Mouse (Mus musculus) embryonic facial prominence, embryonic 12.5 days (tissue): Measurements from ENCODE around the gene Chrdl2. TPM values are rescaled to one million over a fixed set of nuclear protein-coding genes. Genes with fewer than 3 reads are reported as not detected.
"Not testable (repeated sequence)": the region's sequence is repeated elsewhere in the genome, so short reads cannot be mapped to it uniquely, and the experiment has no call there.

Experiments used
- ATAC-seq: fragments of 200-750 bp; cut with Nextera tagmentation; 2 replicates; pipeline ENCODE4 v1.8.0; 2017; ENCODE audit not compliant: insufficient number of reproducible peaks, insufficient read depth, low FRiP score, low TSS enrichment
- H3K27ac ChIP-seq: fragments of 300-500 bp; sonication (generic); 2 replicates; pipeline ENCODE4 v1.5.1; 2016; ENCODE audit warnings: mild to moderate bottlenecking
- H3K27me3 ChIP-seq: fragments of 300-500 bp; sonication (generic); 2 replicates; pipeline ENCODE4 v1.6.1; 2016; ENCODE audit warnings: mild to moderate bottlenecking, moderate library complexity
- H3K36me3 ChIP-seq: fragments of 300-500 bp; sonication (generic); 2 replicates; pipeline ENCODE4 v1.6.1; 2016; ENCODE audit warnings: mild to moderate bottlenecking
- H3K4me1 ChIP-seq: fragments of 300-500 bp; sonication (generic); 2 replicates; pipeline ENCODE4 v1.6.1; 2016
- H3K4me2 ChIP-seq: fragments of 300-500 bp; sonication (generic); replicated peaks from 2 replicates; pipeline ENCODE4 v1.6.1; 2016; ENCODE audit warnings: mild to moderate bottlenecking, moderate library complexity
- H3K4me3 ChIP-seq: fragments of 300-500 bp; sonication (generic); 2 replicates; pipeline ENCODE4 v1.5.1; 2016; ENCODE audit warnings: mild to moderate bottlenecking
- H3K9ac ChIP-seq: fragments of 300-500 bp; sonication (generic); 2 replicates; pipeline ENCODE4 v1.6.1; 2016; ENCODE audit warnings: mild to moderate bottlenecking, moderate library complexity
- H3K9me3 ChIP-seq: fragments of 300-500 bp; sonication (generic); 2 replicates; pipeline ENCODE4 v1.6.1; 2016; ENCODE audit warnings: mild to moderate bottlenecking, moderate library complexity
- WGBS: fragments of 180-500 bp; shearing (Covaris S2); methylation state at CpG from one replicate; pipeline ENCODE4 v1.1.7; 2016; 5-methylcytosine and 5-hydroxymethylcytosine counted together
- polyA plus RNA-seq: library from polyadenylated mRNA; unstranded; fragments of >200 nt; fragmentation: Nextera tagmentation; extraction: Ambion mirVana; gene quantifications from 2 replicates; pipeline ENCODE4 v1.2.1, GENCODE M21; 2016

Gene Chrdl2
- polyA plus RNA-seq, result 1.2 and 1.7 TPM in 2 replicates

GRCm38 (mm10) chr7:100005790-100006189 lies at the start of gene Chrdl2:
Gene Chrdl2 (plus strand): TSS chr7:100006172.
- peak; percentile 81 for ATAC-seq
- no peak within 1 kb of the TSS for H3K27ac ChIP-seq
- peaks cover 16% of the 10 kb centered on the region for H3K4me1 ChIP-seq
- H3K9me3 ChIP-seq, result no peaks in the 10 kb centered on the region
- H3K9ac ChIP-seq, result peak within 1 kb of the TSS; percentile 55
- peak within 1 kb of the TSS; percentile 50 for H3K4me3 ChIP-seq
- under 1% methylated on average over 39 of the region's 44 CpGs for WGBS
- H3K36me3 ChIP-seq, result no peaks in the 10 kb centered on the region
- peaks cover 62% of the 10 kb centered on the region for H3K27me3 ChIP-seq
- peak within 1 kb of the TSS; percentile 96 for H3K4me2 ChIP-seq

GRCm38 (mm10) chr7:99957226-99957965 lies 48.6 kb upstream of the Chrdl2 start:
- no peak overlapping the region for H3K9ac ChIP-seq
- no peak overlapping the region for H3K27ac ChIP-seq
- no peak for ATAC-seq
- no peaks in the 10 kb centered on the region for H3K4me1 ChIP-seq
- 91% methylated on average over 12 of the region's 12 CpGs for WGBS
- no peaks in the 10 kb centered on the region for H3K9me3 ChIP-seq
- no peaks in the 10 kb centered on the region for H3K27me3 ChIP-seq
- H3K4me3 ChIP-seq, result no peak overlapping the region
- H3K36me3 ChIP-seq, result 0 out of 2 replicates have a peak, but pooled peaks cover 4% of the 10 kb centered on the region
- no peak overlapping the region for H3K4me2 ChIP-seq

DNA sequence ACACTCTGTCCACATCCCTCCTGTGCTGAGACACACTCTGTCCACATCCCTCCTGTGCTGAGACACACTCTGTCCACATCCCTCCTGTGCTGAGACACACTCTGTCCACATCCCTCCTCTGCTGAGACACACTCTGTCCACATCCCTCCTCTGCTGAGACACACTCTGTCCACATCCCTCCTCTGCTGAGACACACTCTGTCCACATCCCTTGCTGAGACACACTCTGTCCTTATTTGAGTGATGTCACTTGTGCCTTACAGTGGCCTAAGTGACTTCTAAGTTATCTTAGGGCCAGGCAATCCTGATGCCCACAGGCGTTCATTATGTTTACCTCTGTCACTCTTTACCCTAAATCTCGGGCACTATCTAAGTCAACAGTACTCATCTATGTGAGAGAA lies 45.4 kb upstream of the Chrdl2 start:
- H3K36me3 ChIP-seq, H3K4me2 ChIP-seq, H3K27ac ChIP-seq, H3K9me3 ChIP-seq, H3K9ac ChIP-seq, H3K4me3 ChIP-seq, H3K27me3 ChIP-seq, ATAC-seq: not testable (repeated sequence)
- peaks cover 16% of the 10 kb centered on the region for H3K4me1 ChIP-seq
- 74% methylated on average over 2 of the region's 2 CpGs for WGBS

GRCm38 (mm10) chr7:99961518-99961917 lies 44.5 kb upstream of the Chrdl2 start:
- ATAC-seq, result no peak
- no peak overlapping the region for H3K27ac ChIP-seq
- no peak overlapping the region for H3K9ac ChIP-seq
- H3K4me2 ChIP-seq, result no peak overlapping the region
- H3K4me1 ChIP-seq, result peaks cover 23% of the 10 kb centered on the region
- no peak overlapping the region for H3K4me3 ChIP-seq
- no peaks in the 10 kb centered on the region for H3K9me3 ChIP-seq
- no peaks in the 10 kb centered on the region for H3K27me3 ChIP-seq
- WGBS, result 92% methylated on average over 2 of the region's 2 CpGs
- H3K36me3 ChIP-seq, result no peaks in the 10 kb centered on the region

DNA sequence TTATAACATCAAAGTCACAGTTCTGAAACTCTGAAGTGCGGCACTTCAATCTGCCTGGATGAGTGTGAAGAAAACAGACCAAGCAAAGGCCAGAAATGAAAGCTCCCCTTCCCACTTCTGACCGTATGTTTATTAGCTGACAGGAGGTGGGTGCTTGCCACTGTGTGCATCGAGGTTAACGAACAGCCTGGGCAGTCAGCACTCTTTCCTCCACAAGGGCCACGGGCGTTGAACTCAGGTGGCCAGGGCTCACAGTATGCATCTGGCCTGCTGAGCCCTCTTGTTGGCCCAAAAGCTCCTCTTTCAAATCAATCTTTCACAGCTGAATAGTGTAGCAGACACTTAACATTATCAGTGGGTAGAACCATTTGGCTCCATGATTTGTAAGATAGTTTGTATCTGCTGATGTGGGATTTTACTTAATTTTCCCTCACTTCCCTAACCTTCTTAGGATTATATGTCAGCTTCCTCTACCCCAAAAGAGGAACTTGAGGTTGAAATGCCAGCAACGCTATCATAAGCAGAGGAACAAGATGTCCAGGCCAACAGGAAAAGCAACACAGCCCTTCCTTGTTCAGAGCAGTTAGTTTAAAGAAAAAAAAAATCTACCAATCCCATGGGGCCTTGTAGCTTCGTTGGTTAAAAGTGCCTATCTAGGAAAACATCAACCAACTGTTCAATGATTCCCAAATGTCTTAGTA lies 43.3 kb upstream of the Chrdl2 start:
- H3K27ac ChIP-seq, result no peak overlapping the region
- 72% methylated on average over 8 of the region's 8 CpGs for WGBS
- no peaks in the 10 kb centered on the region for H3K36me3 ChIP-seq
- no peaks in the 10 kb centered on the region for H3K9me3 ChIP-seq
- no peaks in the 10 kb centered on the region for H3K27me3 ChIP-seq
- H3K4me1 ChIP-seq, result peaks cover 28% of the 10 kb centered on the region
- no peak for ATAC-seq
- H3K4me3 ChIP-seq, result no peak overlapping the region
- H3K4me2 ChIP-seq, result no peak overlapping the region
- H3K9ac ChIP-seq, result no peak overlapping the region

GRCm38 (mm10) chr7:99963237-99963860 lies 42.6 kb upstream of the Chrdl2 start:
- Histone ChIP-seq H3K4me2 (no peak overlapping the region), H3K4me3 (no peak overlapping the region), H3K4me1 (peaks cover 28% of the 10 kb centered on the region), H3K9me3 (no peaks in the 10 kb centered on the region), H3K27me3 (no peaks in the 10 kb centered on the region), H3K9ac (no peak overlapping the region), H3K36me3 (no peaks in the 10 kb centered on the region), H3K27ac (no peak overlapping the region)
- 78% methylated on average over 3 of the region's 3 CpGs for WGBS
- no peak for ATAC-seq

- Histone ChIP-seq H3K27me3 (no peaks in the 10 kb centered on the region), H3K9me3 (no peaks in the 10 kb centered on the region), H3K4me1 (peaks cover 28% of the 10 kb centered on the region), H3K4me3 (no peak overlapping the region), H3K27ac (peak overlapping the region; percentile 26), H3K9ac (no peak overlapping the region), H3K36me3 (no peaks in the 10 kb centered on the region), H3K4me2 (0 out of 2 replicates have a peak overlapping the region, but pooled peaks have one; percentile 5)
- ATAC-seq, result no peak
- 27% methylated on average over 9 of the region's 9 CpGs for WGBS
These were observed 40.7 kb upstream of the Chrdl2 start for GRCm38 (mm10) chr7:99965020-99965841.

- no peak for ATAC-seq
- no peak overlapping the region for H3K4me3 ChIP-seq
- H3K4me1 ChIP-seq, result peaks cover 29% of the 10 kb centered on the region
- no peaks in the 10 kb centered on the region for H3K9me3 ChIP-seq
- H3K4me2 ChIP-seq, result no peak overlapping the region
- peak overlapping the region; percentile 17; the same call in 1 of the 2 replicates for H3K27ac ChIP-seq
- H3K36me3 ChIP-seq, result no peaks in the 10 kb centered on the region
- WGBS, result 56% methylated on average over 9 of the region's 9 CpGs
- H3K9ac ChIP-seq, result no peak overlapping the region
- no peaks in the 10 kb centered on the region for H3K27me3 ChIP-seq
These were observed 39.8 kb upstream of the Chrdl2 start for GRCm38 (mm10) chr7:99966011-99966721.

DNA sequence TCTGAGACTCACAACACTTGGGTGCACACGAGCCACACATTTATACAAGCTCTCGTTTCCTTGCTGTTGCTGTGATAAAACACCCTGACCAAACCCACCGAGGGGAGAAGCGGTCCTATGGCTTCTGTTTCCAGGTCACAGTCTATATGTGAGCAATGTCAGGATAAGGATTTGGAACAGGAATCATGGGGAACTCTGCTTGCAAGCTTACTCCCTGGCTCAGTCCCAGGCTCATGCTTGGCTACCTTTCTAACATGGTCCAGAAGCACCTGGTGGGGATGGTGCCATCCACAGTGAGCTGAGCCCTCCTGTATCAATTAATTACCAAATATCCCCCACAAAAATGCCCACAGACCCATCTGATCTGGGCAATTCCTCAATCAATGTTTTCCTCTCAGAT lies 36.8 kb upstream of the Chrdl2 start:
- 88% methylated on average over 4 of the region's 4 CpGs for WGBS
- H3K36me3 ChIP-seq, result no peaks in the 10 kb centered on the region
- H3K9me3 ChIP-seq, result no peaks in the 10 kb centered on the region
- ATAC-seq, result no peak
- no peak overlapping the region for H3K27ac ChIP-seq
- no peak overlapping the region for H3K9ac ChIP-seq
- no peak overlapping the region for H3K4me2 ChIP-seq
- no peaks in the 10 kb centered on the region for H3K27me3 ChIP-seq
- peaks cover 36% of the 10 kb centered on the region for H3K4me1 ChIP-seq
- no peak overlapping the region for H3K4me3 ChIP-seq

DNA sequence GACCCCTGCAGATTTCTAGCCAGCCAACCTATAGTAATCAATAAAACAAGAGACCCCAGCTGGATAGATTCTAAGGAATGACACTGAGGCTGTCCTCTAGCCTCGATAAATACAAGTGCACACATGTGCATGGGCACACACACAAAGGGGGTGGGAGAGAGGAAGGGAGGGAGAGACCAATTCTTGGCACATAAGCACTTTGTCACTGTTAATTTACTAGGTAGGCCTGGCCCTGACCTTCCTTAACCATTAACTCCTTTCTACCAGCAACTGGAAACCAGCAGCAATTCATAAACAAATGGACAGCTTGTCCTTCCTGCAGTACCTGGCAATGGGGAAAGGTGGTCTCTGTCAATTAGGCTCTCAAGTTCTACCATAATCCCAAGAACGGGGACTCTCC lies 34.0 kb upstream of the Chrdl2 start:
- Histone ChIP-seq H3K4me2 (no peak overlapping the region), H3K36me3 (no peaks in the 10 kb centered on the region), H3K27ac (0 out of 2 replicates have a peak overlapping the region, but pooled peaks have one; percentile 30), H3K4me1 (peaks cover 14% of the 10 kb centered on the region), H3K4me3 (no peak overlapping the region), H3K9ac (no peak overlapping the region), H3K27me3 (no peaks in the 10 kb centered on the region), H3K9me3 (no peaks in the 10 kb centered on the region)
- ATAC-seq, result no peak
- WGBS, result 82% methylated on average over 2 of the region's 2 CpGs

DNA sequence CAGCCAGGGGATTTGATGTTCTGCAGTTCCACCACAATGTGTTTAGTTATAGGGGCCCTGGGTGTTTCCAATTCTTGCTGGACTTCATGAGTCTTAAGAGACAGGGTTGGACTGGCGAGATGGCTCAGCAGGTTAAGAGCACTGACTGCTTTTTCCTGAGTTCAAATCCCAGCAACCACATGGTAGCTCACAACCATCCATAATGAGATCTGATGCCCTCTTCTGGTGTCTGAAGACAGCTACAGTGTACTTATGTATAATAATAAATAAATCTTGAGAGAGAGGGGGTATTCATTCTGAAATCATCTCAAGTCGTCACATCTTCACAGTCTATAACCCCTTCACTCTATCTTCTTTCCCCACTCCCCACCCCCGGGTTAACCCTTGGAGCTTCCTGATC lies 33.1 kb upstream of the Chrdl2 start:
- not testable (repeated sequence) for H3K9me3 ChIP-seq, H3K4me2 ChIP-seq, H3K9ac ChIP-seq, H3K36me3 ChIP-seq, H3K4me3 ChIP-seq, H3K27ac ChIP-seq, ATAC-seq, H3K27me3 ChIP-seq
- peaks cover 16% of the 10 kb centered on the region for H3K4me1 ChIP-seq
- 89% methylated on average over 3 of the region's 3 CpGs for WGBS
